Mouse (Mus musculus) lung, postnatal 0 days (tissue): ENCODE measurements around the gene H6pd.

ENCODE experiments used
- CTCF ChIP-seq: IDR thresholded peaks from 2 replicates; pipeline ENCODE4 v1.5.1; 2016; ENCODE audit warnings: antibody characterized with exemption, mild to moderate bottlenecking
- EP300 ChIP-seq: IDR thresholded peaks from 2 replicates; pipeline ENCODE4 v1.6.1; 2016; ENCODE audit warnings: antibody characterized with exemption, mild to moderate bottlenecking, control low read depth

GRCm38 (mm10) chr4:149964770-149965169, 44.1 kb downstream of the H6pd start:
- TF ChIP-seq CTCF (no peak), EP300 (no peak)
